ENCODE assay signal across 8 mouse cellular contexts in the genomic region with DNA sequence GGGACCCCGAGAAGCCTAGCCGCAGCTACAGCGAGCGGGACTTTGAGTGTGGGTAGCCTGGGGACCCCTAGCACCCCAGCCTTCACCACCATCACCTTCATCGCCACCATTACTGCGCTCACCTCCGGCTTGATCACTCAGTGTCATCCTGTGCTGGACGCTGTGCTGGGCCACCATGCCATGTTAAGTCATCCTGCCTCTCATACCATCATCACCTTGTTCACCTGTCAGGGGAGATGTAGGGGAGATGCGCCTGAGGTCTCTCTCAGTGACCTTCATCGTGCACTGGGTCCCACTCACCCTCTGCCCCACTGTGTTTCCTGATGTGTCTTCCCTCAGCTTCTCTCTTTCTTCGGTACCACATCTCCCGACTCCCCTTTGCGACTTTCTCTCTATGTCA. TPM values are rescaled to one million over a fixed set of nuclear protein-coding genes. Genes with fewer than 3 reads are reported as not detected.
DNase-seq lines count a peak whose midpoint lies in the region; ATAC-seq and TF ChIP-seq lines count a peak whose summit lies in the region.

No protein-coding gene starts in this region.

- H3K9me3 ChIP-seq in E14TG2a.4 (ENCODE audit: low read length), result no peaks in the 10 kb centered on the region
- no peaks in the 10 kb centered on the region for H3K9me3 ChIP-seq in heart, embryonic 16.5 days (replicated peaks; ENCODE audit: control insufficient read depth, low read length)
- H3K9me3 ChIP-seq in midbrain, embryonic 11.5 days (ENCODE audit: control insufficient read depth, low read length), result no peaks in the 10 kb centered on the region

- 0 out of 2 replicates have a peak, but pooled peaks cover 2% of the 10 kb centered on the region for H3K27me3 ChIP-seq in heart, adult 2 months (ENCODE audit: control insufficient read depth, insufficient read depth, low read length)
- H3K27me3 ChIP-seq in E14TG2a.4 (ENCODE audit: insufficient read depth, low read length), result peaks cover 50% of the 10 kb centered on the region
- H3K27me3 ChIP-seq in heart, embryonic 16.5 days (ENCODE audit: control insufficient read depth, insufficient read depth, low read length), result no peaks in the 10 kb centered on the region
- no peaks in the 10 kb centered on the region for H3K27me3 ChIP-seq in midbrain, embryonic 11.5 days (ENCODE audit: control insufficient read depth, insufficient read depth, low read length)

- no peak overlapping the region for H3K9ac ChIP-seq in heart, adult 2 months (ENCODE audit: low read depth, low read length)
- H3K9ac ChIP-seq in heart, embryonic 16.5 days (ENCODE audit: low read length), result peak overlapping the region; percentile 94
- H3K9ac ChIP-seq in midbrain, embryonic 11.5 days (ENCODE audit: low read length), result no peak overlapping the region

- no peaks in the 10 kb centered on the region for H3K79me2 ChIP-seq in heart, adult 2 months (replicated peaks; ENCODE audit: control insufficient read depth, insufficient read depth, low read length)

- H3K4me1 ChIP-seq in heart, adult 2 months (ENCODE audit: control insufficient read depth, insufficient read depth, low read length), result peaks cover 4% of the 10 kb centered on the region
- H3K4me1 ChIP-seq in E14TG2a.4 (replicated peaks; ENCODE audit: low read depth, low read length), result peaks cover 49% of the 10 kb centered on the region
- H3K4me1 ChIP-seq in heart, embryonic 16.5 days (ENCODE audit: control insufficient read depth, insufficient read depth, low read length), result peaks cover 31% of the 10 kb centered on the region
- peaks cover 8% of the 10 kb centered on the region for H3K4me1 ChIP-seq in midbrain, embryonic 11.5 days (ENCODE audit: control insufficient read depth, insufficient read depth, low read length)

- DNase-seq in heart, adult 2 months, result no peak
- DNase-seq in heart, postnatal 36 days, result no peak
- no peak for DNase-seq in midbrain, embryonic 11.5 days (ENCODE audit: low spot score, missing footprints)
- no peak for DNase-seq in right cerebral cortex, postnatal 36 days (ENCODE audit: low spot score in 2 of 2)
- DNase-seq in embryo, embryonic 9.5 days (ENCODE audit: extremely low spot score), result no peak
- no peak for DNase-seq in layer of hippocampus, adult 8-10 months (ENCODE audit: low spot score in 2 of 2)

- peak overlapping the region; percentile 83; the same call in 1 of the 2 replicates for H3K27ac ChIP-seq in heart, adult 2 months
- peak overlapping the region; percentile 90; the same call in 1 of the 2 replicates for H3K27ac ChIP-seq in heart, embryonic 16.5 days (ENCODE audit: low read length)
- no peak overlapping the region for H3K27ac ChIP-seq in midbrain, embryonic 11.5 days (ENCODE audit: low read depth, low read length)

- no peak for ATAC-seq in heart, embryonic 16.5 days (replicated peaks; ENCODE audit: extremely low read depth, insufficient read depth, low FRiP score)
- ATAC-seq in midbrain, embryonic 11.5 days (ENCODE audit: low FRiP score), result 0 out of 2 replicates have a peak, but pooled peaks have one; percentile 8

- no peaks in the 10 kb centered on the region for H3K36me3 ChIP-seq in heart, adult 2 months (ENCODE audit: control insufficient read depth, insufficient read depth, low read length)
- peaks cover 6% of the 10 kb centered on the region for H3K36me3 ChIP-seq in E14TG2a.4 (ENCODE audit: insufficient read depth, low read length)
- peaks cover 16% of the 10 kb centered on the region; the same call in 1 of the 2 replicates for H3K36me3 ChIP-seq in heart, embryonic 16.5 days (ENCODE audit: control insufficient read depth, insufficient read depth)
- H3K36me3 ChIP-seq in midbrain, embryonic 11.5 days (ENCODE audit: control insufficient read depth, insufficient read depth, low read length), result peaks cover 3% of the 10 kb centered on the region; the same call in 1 of the 2 replicates

- no peak overlapping the region for H3K4me3 ChIP-seq in heart, adult 2 months
- H3K4me3 ChIP-seq in E14TG2a.4 (replicated peaks; ENCODE audit: low read length), result peak overlapping the region; percentile 86; the same call in 1 of the 2 replicates
- peak overlapping the region; percentile 81 for H3K4me3 ChIP-seq in heart, embryonic 16.5 days (ENCODE audit: low read length)
- H3K4me3 ChIP-seq in midbrain, embryonic 11.5 days (ENCODE audit: low read depth, low read length), result no peak overlapping the region

- peak overlapping the region; percentile 76 for H3K4me2 ChIP-seq in heart, embryonic 16.5 days (ENCODE audit: low read depth, low read length)
- peak overlapping the region; percentile 80; the same call in 1 of the 2 replicates for H3K4me2 ChIP-seq in midbrain, embryonic 11.5 days

- intact Hi-C loops in heart, adult 2 months (cut with DNase I), result loop anchor here (5.0 kb wide), 1 partner anchor 40 kb away; a partner anchor contains a TSS
- intact Hi-C loops in heart, postnatal 36 days (cut with DNase I), result no loop called here

- no peak for TF ChIP-seq CTCF in heart, adult 2 months (IDR thresholded peaks at IDR 0.05)
- no peak for TF ChIP-seq CTCF in E14TG2a.4 (conservative IDR thresholded peaks at IDR 0.05; ENCODE audit: low read length)

- TF ChIP-seq EP300 in heart, adult 2 months (IDR thresholded peaks at IDR 0.05; ENCODE audit: insufficient read depth, low read depth, low read length), result no peak

- TF ChIP-seq POLR2A in heart, adult 2 months (IDR thresholded peaks at IDR 0.05; ENCODE audit: insufficient read depth, low read depth, low read length), result no peak

- 93% methylated on average over 13 of the region's 13 CpGs for WGBS in heart, adult 2 months
- WGBS in heart, embryonic 16.5 days, result 95% methylated on average over 13 of the region's 13 CpGs
- 97% methylated on average over 13 of the region's 13 CpGs for WGBS in midbrain, embryonic 11.5 days

RNA-seq across cellular contexts. Expression of a gene that starts 1.3 kb away (rescaled TPM):
- 100 to 1,000 TPM; 241 to 300 TPM for total RNA-seq in heart, adult 2 months (2021)
- polyA plus RNA-seq in heart, adult 2 months (2012; rRNA removed), result 182 and 222 TPM in 2 replicates
- 100 to 1,000 TPM; 233 to 249 TPM for total RNA-seq in heart, postnatal 36 days (2021)
- polyA plus RNA-seq in heart, embryonic 16.5 days (2015; fragmentation: Nextera tagmentation; extraction: Ambion mirVana), result 33.3 and 36.6 TPM in 2 replicates
- 6.5 and 7.2 TPM in 2 replicates for polyA plus RNA-seq in midbrain, embryonic 11.5 days (2014; fragmentation: Nextera tagmentation; extraction: Ambion mirVana)
- total RNA-seq in layer of hippocampus, adult 8-10 months (2022), result 100 to 1,000 TPM; 110 to 153 (median 129) TPM

RNA-seq across cellular contexts. Expression of a gene that starts 26.0 kb away (rescaled TPM):
- 1 to 10 TPM; 7.3 to 7.7 TPM for total RNA-seq in heart, adult 2 months (2021)
- polyA plus RNA-seq in heart, adult 2 months (2012; rRNA removed), result 12.9 and 19.8 TPM in 2 replicates
- 10 to 100 TPM in 1 of 2 experiments, 1 to 10 TPM in 1; 9.2 to 14.1 TPM for total RNA-seq in heart, postnatal 36 days (2021)
- polyA plus RNA-seq in heart, embryonic 16.5 days (2015; fragmentation: Nextera tagmentation; extraction: Ambion mirVana), result 14.3 and 14.7 TPM in 2 replicates
- polyA plus RNA-seq in midbrain, embryonic 11.5 days (2014; fragmentation: Nextera tagmentation; extraction: Ambion mirVana), result 12.3 and 15.7 TPM in 2 replicates
- total RNA-seq in layer of hippocampus, adult 8-10 months (2022), result 10 to 100 TPM; 26.8 to 36.5 (median 30.1) TPM

RNA-seq across cellular contexts. Expression of a gene that starts 40.5 kb away (rescaled TPM):
- 1 to 10 TPM; 4.1 to 4.3 TPM for total RNA-seq in heart, adult 2 months (2021)
- polyA plus RNA-seq in heart, adult 2 months (2012; rRNA removed), result 17.0 and 20.4 TPM in 2 replicates
- 1 to 10 TPM; 3.6 TPM for total RNA-seq in heart, postnatal 36 days (2021)
- polyA plus RNA-seq in heart, embryonic 16.5 days (2015; fragmentation: Nextera tagmentation; extraction: Ambion mirVana), result 4.1 and 5.5 TPM in 2 replicates
- polyA plus RNA-seq in midbrain, embryonic 11.5 days (2014; fragmentation: Nextera tagmentation; extraction: Ambion mirVana), result 1.3 and 1.6 TPM in 2 replicates
- 10 to 100 TPM; 13.0 to 19.2 (median 16.8) TPM for total RNA-seq in layer of hippocampus, adult 8-10 months (2022)

RNA-seq across cellular contexts. Expression of a gene that starts 41.1 kb away (rescaled TPM):
- total RNA-seq in heart, adult 2 months (2021), result 100 to 1,000 TPM; 117 to 131 TPM
- polyA plus RNA-seq in heart, adult 2 months (2012; rRNA removed), result 87.8 and 119 TPM in 2 replicates
- 100 to 1,000 TPM; 130 to 136 TPM for total RNA-seq in heart, postnatal 36 days (2021)
- 83.9 and 94.2 TPM in 2 replicates for polyA plus RNA-seq in heart, embryonic 16.5 days (2015; fragmentation: Nextera tagmentation; extraction: Ambion mirVana)
- polyA plus RNA-seq in midbrain, embryonic 11.5 days (2014; fragmentation: Nextera tagmentation; extraction: Ambion mirVana), result 31.0 and 33.2 TPM in 2 replicates
- total RNA-seq in layer of hippocampus, adult 8-10 months (2022), result 10 to 100 TPM; 20.8 to 25.7 (median 23.1) TPM

Comparison
In these comparisons a context has a peak if more than half of its experiments do, and no peak if none do; other contexts are left out.
1. H3K4me3 ChIP-seq: peak in E14TG2a.4 (single experiment) and heart, embryonic 16.5 days (single experiment); none in heart, adult 2 months (single experiment) and midbrain, embryonic 11.5 days (single experiment).